Mouse (Mus musculus): ENCODE data around the gene Myo16.

Myo16 gene

GRCm38 (mm10) chr8:10474446-10474845 lies 320.7 kb downstream of the Myo16 start:
- in situ Hi-C loops (cut with MboI), result no loop called here

- in situ Hi-C loops (cut with MboI), result no loop called here
Measured at GRCm38 (mm10) chr8:10479059-10479458, 325.3 kb downstream of the Myo16 start.

GRCm38 (mm10) chr8:10480850-10481249 lies 327.1 kb downstream of the Myo16 start:
- in situ Hi-C loops (cut with MboI), result no loop called here

GRCm38 (mm10) chr8:10482064-10482463 lies 328.4 kb downstream of the Myo16 start:
- in situ Hi-C loops (cut with MboI), result no loop called here

- in situ Hi-C loops (cut with MboI), result no loop called here
Measured at GRCm38 (mm10) chr8:10482880-10483279, 329.2 kb downstream of the Myo16 start.

- in situ Hi-C loops (cut with MboI), result no loop called here
Measured at GRCm38 (mm10) chr8:10483841-10484240, 330.1 kb downstream of the Myo16 start.

GRCm38 (mm10) chr8:10489738-10490419 lies 336.2 kb downstream of the Myo16 start:
- in situ Hi-C loops (cut with MboI), result no loop called here

GRCm38 (mm10) chr8:10490420-10490784 lies 336.7 kb downstream of the Myo16 start:
- in situ Hi-C loops (cut with MboI), result no loop called here

GRCm38 (mm10) chr8:10490874-10491273 lies 337.2 kb downstream of the Myo16 start:
- in situ Hi-C loops (cut with MboI), result no loop called here

GRCm38 (mm10) chr8:10499846-10500245 lies 346.1 kb downstream of the Myo16 start:
- in situ Hi-C loops (cut with MboI), result no loop called here

GRCm38 (mm10) chr8:10500465-10500864 lies 346.8 kb downstream of the Myo16 start:
- in situ Hi-C loops (cut with MboI), result no loop called here

- in situ Hi-C loops (cut with MboI), result no loop called here
Measured at GRCm38 (mm10) chr8:10501750-10502149, 348.0 kb downstream of the Myo16 start.

GRCm38 (mm10) chr8:10512105-10512504 lies 358.4 kb downstream of the Myo16 start:
- in situ Hi-C loops (cut with MboI), result no loop called here

GRCm38 (mm10) chr8:10517381-10517780 lies 363.7 kb downstream of the Myo16 start:
- in situ Hi-C loops (cut with MboI), result no loop called here

- in situ Hi-C loops (cut with MboI), result no loop called here
Measured at GRCm38 (mm10) chr8:10519276-10519675, 365.6 kb downstream of the Myo16 start.

GRCm38 (mm10) chr8:10521463-10521862 lies 367.8 kb downstream of the Myo16 start:
- in situ Hi-C loops (cut with MboI), result no loop called here

- in situ Hi-C loops (cut with MboI), result no loop called here
Measured at GRCm38 (mm10) chr8:10525686-10526085, 372.0 kb downstream of the Myo16 start.

- in situ Hi-C loops (cut with MboI), result no loop called here
Measured at GRCm38 (mm10) chr8:10526616-10527015, 372.9 kb downstream of the Myo16 start.

- in situ Hi-C loops (cut with MboI), result no loop called here
Measured at GRCm38 (mm10) chr8:10534619-10535286, 381.0 kb downstream of the Myo16 start.

- in situ Hi-C loops (cut with MboI), result no loop called here
Measured at GRCm38 (mm10) chr8:10538319-10538718, 384.6 kb downstream of the Myo16 start.

- in situ Hi-C loops (cut with MboI), result no loop called here
Measured at GRCm38 (mm10) chr8:10539665-10540064, 386.0 kb downstream of the Myo16 start.

GRCm38 (mm10) chr8:10545890-10546289 lies 392.2 kb downstream of the Myo16 start:
- in situ Hi-C loops (cut with MboI), result no loop called here

GRCm38 (mm10) chr8:10546519-10546918 lies 392.8 kb downstream of the Myo16 start:
- in situ Hi-C loops (cut with MboI), result no loop called here
